Mouse (Mus musculus) lung, postnatal 0 days (tissue): ENCODE measurements around the gene Kcnk1. TPM values are rescaled to one million over a fixed set of nuclear protein-coding genes. Genes with fewer than 3 reads are reported as not detected.

Experiments used
- ATAC-seq: fragments of 200-750 bp; cut with Nextera tagmentation; 2 replicates; pipeline ENCODE4 v1.8.0; 2017; ENCODE audit warnings: moderate library complexity
- DNase-seq: peaks from one replicate; pipeline ENCODE4 v3.0.0-alpha.2; 2016; ENCODE audit warnings: low spot score
- H3K27ac ChIP-seq: fragments of 300-500 bp; sonication (generic); 2 replicates; pipeline ENCODE4 v1.5.1; 2014; ENCODE audit warnings: antibody characterized with exemption, mild to moderate bottlenecking, low read length, mixed read lengths
- H3K27me3 ChIP-seq: fragments of 300-500 bp; sonication (generic); replicated peaks from 2 replicates; pipeline ENCODE4 v1.6.1; 2014; ENCODE audit warnings: low read length, mixed read lengths; ENCODE audit not compliant: insufficient read depth
- H3K36me3 ChIP-seq: fragments of 300-500 bp; sonication (generic); 2 replicates; pipeline ENCODE4 v1.6.1; 2014; ENCODE audit warnings: low read length, mixed read lengths; ENCODE audit not compliant: insufficient read depth
- H3K4me1 ChIP-seq: fragments of 300-500 bp; sonication (generic); 2 replicates; pipeline ENCODE4 v1.6.1; 2014; ENCODE audit warnings: antibody characterized with exemption, low read depth, low read length, mixed read lengths; ENCODE audit not compliant: insufficient read depth
- H3K4me2 ChIP-seq: fragments of 300-500 bp; sonication (generic); replicated peaks from 2 replicates; pipeline ENCODE4 v1.6.1; 2014; ENCODE audit warnings: low read depth, mild to moderate bottlenecking, low read length, moderate library complexity, mixed read lengths
- H3K4me3 ChIP-seq: fragments of 300-500 bp; sonication (generic); 2 replicates; pipeline ENCODE4 v1.5.1; 2014; ENCODE audit warnings: low read depth, low read length
- H3K9ac ChIP-seq: fragments of 300-500 bp; sonication (generic); replicated peaks from 2 replicates; pipeline ENCODE4 v1.6.1; 2014; ENCODE audit warnings: low read depth, mild to moderate bottlenecking
- H3K9me3 ChIP-seq: fragments of 300-500 bp; sonication (generic); 2 replicates; pipeline ENCODE4 v1.6.1; 2016; ENCODE audit warnings: low read length, mixed read lengths
- CTCF ChIP-seq: IDR thresholded peaks from 2 replicates; pipeline ENCODE4 v1.5.1; 2016; ENCODE audit warnings: antibody characterized with exemption, mild to moderate bottlenecking
- EP300 ChIP-seq: IDR thresholded peaks from 2 replicates; pipeline ENCODE4 v1.6.1; 2016; ENCODE audit warnings: antibody characterized with exemption, mild to moderate bottlenecking, control low read depth
- WGBS: fragments of 180-500 bp; shearing (Covaris S2); extraction: QIAGEN DNeasy Blood & Tissue Kit; methylation state at CpG from one replicate; pipeline ENCODE4 v1.1.7; 2014; 5-methylcytosine and 5-hydroxymethylcytosine counted together
- polyA plus RNA-seq: library from polyadenylated mRNA; unstranded; fragments of >200 nt; fragmentation: Nextera tagmentation; extraction: Ambion mirVana; gene quantifications from 2 replicates; pipeline ENCODE4 v1.2.1, GENCODE M21; 2015

The Kcnk1 gene
- polyA plus RNA-seq, 1 experiment from 2014 or later = 63.6 TPM

- no peaks in the 10 kb centered on the region for H3K27me3 ChIP-seq
- H3K4me3 ChIP-seq = no peak overlapping the region
- H3K36me3 ChIP-seq = no peaks in the 10 kb centered on the region
- 54% methylated on average over 13 of the region's 13 CpGs for WGBS
- no peak overlapping the region for H3K27ac ChIP-seq
- no peak overlapping the region for H3K4me2 ChIP-seq
- DNase-seq = peak; percentile 67
- no peaks in the 10 kb centered on the region for H3K4me1 ChIP-seq
- H3K9ac ChIP-seq = no peak overlapping the region
- peak; percentile 71 for TF ChIP-seq EP300
- TF ChIP-seq CTCF = no peak
- peak; percentile 81 for ATAC-seq
- H3K9me3 ChIP-seq = no peaks in the 10 kb centered on the region
Observed at GRCm38 (mm10) chr8:125957226-125957993, 37.6 kb upstream of the Kcnk1 start.

- peak; percentile 71 for ATAC-seq
- no peaks in the 10 kb centered on the region for H3K9me3 ChIP-seq
- H3K27ac ChIP-seq = no peak overlapping the region
- H3K27me3 ChIP-seq = no peaks in the 10 kb centered on the region
- no peaks in the 10 kb centered on the region for H3K4me1 ChIP-seq
- H3K4me2 ChIP-seq = no peak overlapping the region
- TF ChIP-seq CTCF = no peak
- 0 out of 2 replicates have a peak, but pooled peaks have one; percentile 0 for TF ChIP-seq EP300
- no peaks in the 10 kb centered on the region for H3K36me3 ChIP-seq
- no peak overlapping the region for H3K9ac ChIP-seq
- WGBS = 47% methylated on average over 1 of the region's 1 CpGs
- H3K4me3 ChIP-seq = no peak overlapping the region
- DNase-seq = peak; percentile 27
Observed at GRCm38 (mm10) chr8:125957994-125958368, 37.0 kb upstream of the Kcnk1 start.

GRCm38 (mm10) chr8:125959363-125959771, 35.6 kb upstream of the Kcnk1 start:
- ATAC-seq (no peak), DNase-seq (no peak)
- no peak overlapping the region for H3K4me3 ChIP-seq
- no peak overlapping the region for H3K9ac ChIP-seq
- H3K9me3 ChIP-seq = no peaks in the 10 kb centered on the region
- H3K36me3 ChIP-seq = no peaks in the 10 kb centered on the region
- no peak overlapping the region for H3K4me2 ChIP-seq
- WGBS = 42% methylated on average over 4 of the region's 4 CpGs
- no peaks in the 10 kb centered on the region for H3K4me1 ChIP-seq
- no peak overlapping the region for H3K27ac ChIP-seq
- TF ChIP-seq EP300 (no peak), CTCF (no peak)
- H3K27me3 ChIP-seq = 0 out of 2 replicates have a peak, but pooled peaks cover 3% of the 10 kb centered on the region

- WGBS = 78% methylated on average over 8 of the region's 8 CpGs
- Histone ChIP-seq H3K36me3 (no peaks in the 10 kb centered on the region), H3K9me3 (no peaks in the 10 kb centered on the region), H3K27ac (no peak overlapping the region), H3K4me3 (no peak overlapping the region), H3K4me2 (no peak overlapping the region), H3K4me1 (no peaks in the 10 kb centered on the region), H3K9ac (no peak overlapping the region), H3K27me3 (0 out of 2 replicates have a peak, but pooled peaks cover 3% of the 10 kb centered on the region)
- DNase-seq (no peak), ATAC-seq (no peak)
- no peak for TF ChIP-seq CTCF
- TF ChIP-seq EP300 = no peak
Observed at GRCm38 (mm10) chr8:125960037-125960436, 34.9 kb upstream of the Kcnk1 start.

- Histone ChIP-seq H3K4me2 (no peak overlapping the region), H3K27ac (no peak overlapping the region), H3K36me3 (no peaks in the 10 kb centered on the region), H3K9me3 (no peaks in the 10 kb centered on the region), H3K4me1 (no peaks in the 10 kb centered on the region), H3K27me3 (0 out of 2 replicates have a peak, but pooled peaks cover 3% of the 10 kb centered on the region), H3K4me3 (no peak overlapping the region), H3K9ac (no peak overlapping the region)
- ATAC-seq (no peak), DNase-seq (no peak)
- 79% methylated on average over 6 of the region's 6 CpGs for WGBS
- no peak for TF ChIP-seq CTCF
- TF ChIP-seq EP300 = no peak
Observed at GRCm38 (mm10) chr8:125961790-125962189, 33.2 kb upstream of the Kcnk1 start.

GRCm38 (mm10) chr8:125963807-125964211, 31.2 kb upstream of the Kcnk1 start:
- no peaks in the 10 kb centered on the region for H3K4me1 ChIP-seq
- H3K9ac ChIP-seq = no peak overlapping the region
- H3K27ac ChIP-seq = no peak overlapping the region
- H3K27me3 ChIP-seq = 0 out of 2 replicates have a peak, but pooled peaks cover 3% of the 10 kb centered on the region
- H3K9me3 ChIP-seq = no peaks in the 10 kb centered on the region
- no peaks in the 10 kb centered on the region for H3K36me3 ChIP-seq
- WGBS = 6% methylated on average over 11 of the region's 11 CpGs
- peak overlapping the region; percentile 35; the same call in 1 of the 2 replicates for H3K4me2 ChIP-seq
- no peak for DNase-seq
- no peak for TF ChIP-seq EP300
- no peak for TF ChIP-seq CTCF
- ATAC-seq = no peak
- no peak overlapping the region for H3K4me3 ChIP-seq
